Mouse (Mus musculus) intestine, embryonic 15.5 days (tissue): ENCODE measurements around the gene Pbx3. TPM values are rescaled to one million over a fixed set of nuclear protein-coding genes. Genes with fewer than 3 reads are reported as not detected.
A peak's percentile ranks its signal among the peaks of the same experiment; 100 is the strongest.

Experiments used
- ATAC-seq: fragments of 200-750 bp; cut with Nextera tagmentation; 2 replicates; pipeline ENCODE4 v1.8.0; 2017; ENCODE audit warnings: moderate TSS enrichment, moderate library complexity
- H3K27ac ChIP-seq: fragments of 300-500 bp; sonication (generic); 2 replicates; pipeline ENCODE4 v1.5.1; 2015; ENCODE audit warnings: mild to moderate bottlenecking, inconsistent platforms
- H3K27me3 ChIP-seq: fragments of 300-500 bp; sonication (generic); replicated peaks from 2 replicates; pipeline ENCODE4 v1.6.1; 2015; ENCODE audit warnings: inconsistent platforms
- H3K36me3 ChIP-seq: fragments of 300-500 bp; sonication (generic); 2 replicates; pipeline ENCODE4 v1.6.1; 2015; ENCODE audit warnings: inconsistent platforms
- H3K4me1 ChIP-seq: fragments of 300-500 bp; sonication (generic); replicated peaks from 2 replicates; pipeline ENCODE4 v1.6.1; 2015; ENCODE audit warnings: inconsistent platforms
- H3K4me2 ChIP-seq: fragments of 300-500 bp; sonication (generic); replicated peaks from 2 replicates; pipeline ENCODE4 v1.6.1; 2015; ENCODE audit warnings: mild to moderate bottlenecking, inconsistent platforms
- H3K4me3 ChIP-seq: fragments of 300-500 bp; sonication (generic); replicated peaks from 2 replicates; pipeline ENCODE4 v1.5.1; 2015; ENCODE audit warnings: inconsistent platforms
- H3K9ac ChIP-seq: fragments of 300-500 bp; sonication (generic); 2 replicates; pipeline ENCODE4 v1.6.1; 2015; ENCODE audit warnings: inconsistent platforms
- H3K9me3 ChIP-seq: fragments of 300-500 bp; sonication (generic); 2 replicates; pipeline ENCODE4 v1.6.1; 2016; ENCODE audit warnings: inconsistent platforms
- WGBS: fragments of 180-500 bp; shearing (Covaris S2); methylation state at CpG from one replicate; pipeline ENCODE4 v1.1.7; 2015; 5-methylcytosine and 5-hydroxymethylcytosine counted together
- polyA plus RNA-seq: library from polyadenylated mRNA; unstranded; fragments of >200 nt; fragmentation: Nextera tagmentation; extraction: Ambion mirVana; gene quantifications from 2 replicates; pipeline ENCODE4 v1.2.1, GENCODE M21; 2015

The Pbx3 gene
- polyA plus RNA-seq, 1 experiment from 2014 or later = 18.9 TPM

DNA sequence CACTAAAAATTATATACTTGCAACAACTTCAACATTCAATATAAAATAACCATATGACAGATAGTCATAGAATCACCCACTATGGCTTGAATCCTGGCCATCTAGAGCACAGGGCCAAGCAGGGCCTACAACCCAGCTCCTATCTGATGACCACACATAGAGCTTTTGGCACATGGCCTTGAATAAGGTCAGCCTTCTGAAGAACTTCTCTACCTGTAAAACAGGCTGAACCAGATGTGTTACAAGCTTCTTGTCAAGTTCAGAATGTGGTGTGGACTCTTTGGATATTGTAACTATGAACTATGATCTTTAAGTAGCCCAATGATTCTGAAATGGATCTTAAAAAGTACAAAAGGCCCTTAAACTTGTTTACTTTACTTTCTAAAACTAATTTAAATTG lies 132.1 kb downstream of the Pbx3 start:
- Histone ChIP-seq H3K4me1 (0 out of 2 replicates have a peak, but pooled peaks cover under 1% of the 10 kb centered on the region), H3K9ac (no peak overlapping the region), H3K36me3 (no peaks in the 10 kb centered on the region), H3K4me2 (no peak overlapping the region), H3K27me3 (no peaks in the 10 kb centered on the region), H3K27ac (no peak overlapping the region), H3K4me3 (no peak overlapping the region), H3K9me3 (no peaks in the 10 kb centered on the region)
- no peak for ATAC-seq

DNA sequence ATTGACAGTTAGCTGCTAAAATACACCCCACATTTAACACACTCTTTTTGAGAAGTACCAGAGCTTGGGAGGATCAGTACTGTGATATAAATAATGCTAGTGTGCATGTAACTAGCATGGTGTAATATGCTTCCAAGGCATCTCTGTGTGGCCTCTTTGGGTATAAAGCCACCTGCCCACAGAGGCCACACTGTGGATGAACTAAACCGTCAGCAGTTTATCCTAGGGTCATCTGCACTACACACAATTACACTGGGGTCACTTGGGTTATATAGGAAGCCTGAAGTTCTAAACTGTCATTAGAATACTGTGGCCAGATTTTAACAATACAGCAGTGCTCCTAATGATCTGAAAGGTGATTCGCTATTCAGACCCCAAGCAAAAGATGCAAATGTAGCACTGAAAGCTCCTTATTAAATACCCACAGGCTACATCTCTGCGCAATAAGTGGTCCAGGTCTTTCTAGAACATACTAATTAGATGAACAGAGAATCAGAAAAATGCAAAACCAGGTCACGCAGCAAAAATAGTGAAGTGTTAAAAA lies 133.6 kb downstream of the Pbx3 start:
- no peak for ATAC-seq

GRCm38 (mm10) chr2:34235467-34236075 lies 137.4 kb downstream of the Pbx3 start:
- no peak for ATAC-seq
- Histone ChIP-seq H3K4me2 (0 out of 2 replicates have a peak overlapping the region, but pooled peaks have one; percentile 9), H3K4me1 (peaks cover 14% of the 10 kb centered on the region), H3K27ac (no peak overlapping the region), H3K9me3 (no peaks in the 10 kb centered on the region), H3K36me3 (no peaks in the 10 kb centered on the region), H3K4me3 (no peak overlapping the region), H3K27me3 (no peaks in the 10 kb centered on the region), H3K9ac (no peak overlapping the region)
- WGBS = 17% methylated on average over 8 of the region's 8 CpGs

More for the DNA sequence above, 133.6 kb downstream of the Pbx3 start:
- H3K9ac ChIP-seq = no peak overlapping the region
- H3K36me3 ChIP-seq = no peaks in the 10 kb centered on the region
- peaks cover 6% of the 10 kb centered on the region; the same call in 1 of the 2 replicates for H3K4me1 ChIP-seq
- no peak overlapping the region for H3K27ac ChIP-seq
- H3K4me3 ChIP-seq = no peak overlapping the region
- WGBS = 81% methylated on average over 4 of the region's 4 CpGs
- no peaks in the 10 kb centered on the region for H3K27me3 ChIP-seq
- no peak overlapping the region for H3K4me2 ChIP-seq
- no peaks in the 10 kb centered on the region for H3K9me3 ChIP-seq

DNA sequence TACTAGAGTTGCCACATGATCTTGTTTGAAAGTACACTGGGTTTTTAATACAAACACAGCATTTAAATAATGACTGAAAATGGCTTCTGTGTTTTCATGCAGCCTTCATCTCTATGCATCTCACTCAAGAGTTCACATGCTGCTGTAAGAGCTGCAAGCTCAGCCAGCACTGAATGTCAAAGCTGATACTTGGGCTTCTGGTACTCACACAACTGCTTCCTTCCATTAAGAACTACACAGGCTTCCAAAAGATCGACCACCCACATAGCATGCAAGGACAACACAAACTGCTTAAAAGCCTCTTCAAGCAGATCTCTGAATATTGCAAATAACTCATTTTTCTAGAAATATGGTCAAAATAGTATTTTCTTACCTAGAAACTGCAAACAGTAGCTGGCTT lies 138.7 kb downstream of the Pbx3 start:
- Histone ChIP-seq H3K9ac (no peak overlapping the region), H3K4me3 (no peak overlapping the region), H3K9me3 (no peaks in the 10 kb centered on the region), H3K27ac (no peak overlapping the region), H3K27me3 (no peaks in the 10 kb centered on the region), H3K36me3 (no peaks in the 10 kb centered on the region), H3K4me1 (peaks cover 18% of the 10 kb centered on the region), H3K4me2 (no peak overlapping the region)
- no peak for ATAC-seq
- WGBS = 30% methylated on average over 1 of the region's 1 CpGs

DNA sequence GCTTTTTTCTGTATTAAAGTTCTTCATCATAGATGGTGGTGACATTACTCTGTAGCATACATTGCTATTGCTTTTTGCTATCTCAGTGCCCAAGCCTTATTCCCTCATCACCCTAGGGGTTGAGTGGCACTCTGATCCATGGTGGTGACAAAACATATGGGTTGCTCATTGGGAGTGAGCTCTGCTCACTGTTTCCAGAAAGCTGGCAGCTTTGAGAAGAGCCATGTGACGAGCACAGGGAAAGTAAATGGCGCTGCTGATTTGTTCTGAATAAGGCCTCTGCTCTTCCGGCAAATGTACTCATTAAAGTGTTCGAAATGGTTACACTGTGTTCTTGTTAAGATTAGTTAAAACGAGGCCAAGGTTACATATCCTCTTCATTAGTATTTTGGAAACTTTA lies 139.7 kb downstream of the Pbx3 start:
- no peaks in the 10 kb centered on the region for H3K9me3 ChIP-seq
- H3K4me2 ChIP-seq = no peak overlapping the region
- peaks cover 18% of the 10 kb centered on the region for H3K4me1 ChIP-seq
- no peak overlapping the region for H3K9ac ChIP-seq
- H3K36me3 ChIP-seq = no peaks in the 10 kb centered on the region
- WGBS = 84% methylated on average over 5 of the region's 5 CpGs
- no peak overlapping the region for H3K4me3 ChIP-seq
- H3K27ac ChIP-seq = no peak overlapping the region
- no peak for ATAC-seq
- no peaks in the 10 kb centered on the region for H3K27me3 ChIP-seq

DNA sequence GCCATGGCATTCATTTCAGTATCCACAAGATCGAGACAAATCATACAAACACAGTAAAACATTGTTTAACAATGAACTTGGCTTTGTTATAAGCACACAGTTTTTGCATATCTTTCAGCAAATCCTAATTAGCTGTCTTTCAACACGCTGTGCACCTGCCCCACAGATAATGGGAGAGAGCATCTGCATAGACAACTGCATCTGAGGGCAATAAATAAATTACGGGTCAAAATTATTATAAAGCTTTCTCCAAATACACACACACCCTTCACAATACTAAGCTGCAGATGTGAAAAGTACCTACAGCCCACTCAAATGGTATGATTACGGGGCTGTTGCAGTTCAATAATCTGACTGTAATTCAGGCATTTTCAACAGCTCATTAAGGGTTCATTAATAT lies 145.3 kb downstream of the Pbx3 start:
- Histone ChIP-seq H3K9me3 (no peaks in the 10 kb centered on the region), H3K36me3 (no peaks in the 10 kb centered on the region), H3K27me3 (no peaks in the 10 kb centered on the region), H3K9ac (no peak overlapping the region), H3K4me1 (peaks cover 12% of the 10 kb centered on the region; the same call in 1 of the 2 replicates), H3K4me2 (no peak overlapping the region), H3K4me3 (no peak overlapping the region), H3K27ac (no peak overlapping the region)
- no peak for ATAC-seq
- 78% methylated on average over 4 of the region's 4 CpGs for WGBS

DNA sequence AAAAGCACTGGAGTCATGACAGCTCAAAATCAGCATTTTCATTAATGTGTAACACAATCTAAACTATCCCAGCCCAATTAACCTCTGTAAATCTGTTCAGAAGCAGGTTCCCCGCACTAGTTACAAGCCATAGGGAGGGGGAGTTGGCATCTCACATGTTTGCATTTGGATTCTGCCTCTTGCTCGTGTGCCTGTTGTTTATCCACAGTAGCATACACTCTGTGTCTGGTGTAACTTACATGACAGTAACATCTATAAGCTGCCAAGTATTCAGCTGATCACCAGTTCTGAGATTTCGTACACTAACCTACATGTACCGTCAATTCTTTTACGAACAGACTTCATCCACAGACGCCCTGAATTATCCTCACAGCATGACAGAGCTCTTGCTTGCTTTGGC lies 147.5 kb downstream of the Pbx3 start:
- no peaks in the 10 kb centered on the region for H3K9me3 ChIP-seq
- ATAC-seq = no peak
- no peak overlapping the region for H3K27ac ChIP-seq
- no peaks in the 10 kb centered on the region for H3K27me3 ChIP-seq
- H3K9ac ChIP-seq = no peak overlapping the region
- H3K36me3 ChIP-seq = no peaks in the 10 kb centered on the region
- H3K4me2 ChIP-seq = no peak overlapping the region
- H3K4me1 ChIP-seq = 0 out of 2 replicates have a peak, but pooled peaks cover 4% of the 10 kb centered on the region
- WGBS = 49% methylated on average over 6 of the region's 6 CpGs
- no peak overlapping the region for H3K4me3 ChIP-seq

GRCm38 (mm10) chr2:34221477-34221876 lies 151.5 kb downstream of the Pbx3 start:
- no peaks in the 10 kb centered on the region for H3K9me3 ChIP-seq
- H3K27me3 ChIP-seq = no peaks in the 10 kb centered on the region
- H3K9ac ChIP-seq = no peak overlapping the region
- H3K4me3 ChIP-seq = no peak overlapping the region
- H3K27ac ChIP-seq = no peak overlapping the region
- no peaks in the 10 kb centered on the region for H3K36me3 ChIP-seq
- no peak overlapping the region for H3K4me2 ChIP-seq
- no peaks in the 10 kb centered on the region for H3K4me1 ChIP-seq
- WGBS = 82% methylated on average over 3 of the region's 3 CpGs
- no peak for ATAC-seq

DNA sequence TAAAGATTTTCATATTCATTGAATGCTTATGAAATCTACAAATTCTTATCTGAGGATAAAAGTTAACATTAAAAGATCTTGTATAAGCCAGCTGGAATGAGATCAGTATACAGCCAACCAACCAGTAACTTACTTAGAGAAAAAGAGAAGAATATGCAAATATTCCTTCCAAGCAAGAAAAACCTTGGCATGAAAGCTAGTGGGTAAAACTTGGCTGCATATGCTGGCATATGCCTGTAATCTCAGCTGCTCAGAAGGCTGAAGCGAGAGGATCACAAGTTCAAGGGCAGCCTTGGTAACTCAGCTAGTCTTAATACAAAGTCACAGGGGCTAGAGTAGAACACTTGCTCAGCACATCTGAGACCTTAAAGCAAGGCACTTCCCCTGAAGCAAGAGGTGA lies 153.8 kb downstream of the Pbx3 start:
- ATAC-seq = no peak
- WGBS = 95% methylated on average over 1 of the region's 1 CpGs

DNA sequence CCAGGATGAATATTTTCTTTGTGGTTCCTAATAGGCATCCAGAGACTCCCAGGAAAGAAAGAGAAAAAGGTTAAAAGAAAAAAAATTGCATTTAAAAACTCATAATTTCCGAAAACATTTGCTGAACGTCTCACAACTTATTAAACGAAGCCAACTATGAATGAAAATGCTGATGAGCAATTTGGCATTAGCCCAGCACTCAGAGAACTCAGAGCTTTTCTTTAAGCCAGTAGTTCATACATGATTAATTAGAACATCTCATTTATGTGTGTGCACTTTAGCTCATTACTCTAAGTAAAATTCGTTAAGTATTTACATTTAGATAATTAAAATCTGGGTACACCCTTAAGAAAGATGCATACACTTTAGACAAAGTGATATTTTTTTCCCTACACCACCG lies 155.3 kb downstream of the Pbx3 start:
- WGBS = 80% methylated on average over 5 of the region's 5 CpGs
- no peak overlapping the region for H3K9ac ChIP-seq
- no peak overlapping the region for H3K27ac ChIP-seq
- no peak for ATAC-seq
- no peaks in the 10 kb centered on the region for H3K9me3 ChIP-seq
- H3K27me3 ChIP-seq = no peaks in the 10 kb centered on the region
- no peaks in the 10 kb centered on the region for H3K4me1 ChIP-seq
- H3K36me3 ChIP-seq = no peaks in the 10 kb centered on the region
- H3K4me3 ChIP-seq = no peak overlapping the region
- no peak overlapping the region for H3K4me2 ChIP-seq

More for the DNA sequence above, 153.8 kb downstream of the Pbx3 start:
- Histone ChIP-seq H3K9me3 (no peaks in the 10 kb centered on the region), H3K4me1 (no peaks in the 10 kb centered on the region), H3K4me2 (no peak overlapping the region), H3K27me3 (no peaks in the 10 kb centered on the region), H3K27ac (no peak overlapping the region), H3K36me3 (no peaks in the 10 kb centered on the region), H3K9ac (no peak overlapping the region), H3K4me3 (no peak overlapping the region)

- no peaks in the 10 kb centered on the region for H3K4me1 ChIP-seq
- H3K9me3 ChIP-seq = no peaks in the 10 kb centered on the region
- 86% methylated on average over 5 of the region's 5 CpGs for WGBS
- no peak overlapping the region for H3K27ac ChIP-seq
- H3K9ac ChIP-seq = no peak overlapping the region
- no peaks in the 10 kb centered on the region for H3K27me3 ChIP-seq
- no peak overlapping the region for H3K4me2 ChIP-seq
- ATAC-seq = no peak
- H3K36me3 ChIP-seq = no peaks in the 10 kb centered on the region
- H3K4me3 ChIP-seq = no peak overlapping the region
These were observed 157.4 kb downstream of the Pbx3 start for GRCm38 (mm10) chr2:34215496-34215895.

- Histone ChIP-seq H3K9me3 (no peaks in the 10 kb centered on the region), H3K27me3 (no peaks in the 10 kb centered on the region), H3K4me3 (no peak overlapping the region), H3K9ac (no peak overlapping the region), H3K4me1 (no peaks in the 10 kb centered on the region), H3K4me2 (no peak overlapping the region), H3K36me3 (no peaks in the 10 kb centered on the region), H3K27ac (no peak overlapping the region)
- WGBS = 77% methylated on average over 1 of the region's 1 CpGs
- no peak for ATAC-seq
These were observed 160.5 kb downstream of the Pbx3 start for GRCm38 (mm10) chr2:34212418-34212817.

DNA sequence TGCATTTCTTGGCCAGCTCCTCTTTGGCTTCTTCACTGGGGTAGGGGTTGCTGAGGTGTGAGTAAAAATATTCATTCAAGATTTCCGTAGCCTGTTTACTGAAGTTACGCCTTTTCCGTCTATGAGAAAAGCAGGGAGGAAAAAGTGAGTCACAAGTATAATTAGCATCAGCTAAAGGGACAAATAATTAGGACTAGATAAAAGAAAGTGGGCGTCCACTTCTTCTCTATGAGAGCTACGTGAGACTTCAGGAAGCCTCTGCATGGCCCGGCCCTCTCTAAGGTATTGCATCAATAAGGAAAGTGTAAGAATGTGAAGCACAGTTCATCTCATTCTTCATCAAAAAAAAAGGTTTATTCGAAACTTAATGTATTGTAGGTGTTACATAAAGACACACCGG lies 168.1 kb downstream of the Pbx3 start:
- no peak overlapping the region for H3K27ac ChIP-seq
- H3K9me3 ChIP-seq = no peaks in the 10 kb centered on the region
- no peak overlapping the region for H3K4me3 ChIP-seq
- no peak overlapping the region for H3K4me2 ChIP-seq
- H3K36me3 ChIP-seq = peaks cover 8% of the 10 kb centered on the region; the same call in 1 of the 2 replicates
- H3K4me1 ChIP-seq = no peaks in the 10 kb centered on the region
- no peaks in the 10 kb centered on the region for H3K27me3 ChIP-seq
- no peak overlapping the region for H3K9ac ChIP-seq
- no peak for ATAC-seq
- WGBS = 95% methylated on average over 8 of the region's 8 CpGs
